Mouse (Mus musculus) adrenal gland (tissue): ENCODE measurements around the gene Tmem141.

Source experiments
- intact Hi-C: fragments of 180-260 bp; cut with DNase I; formaldehyde crosslinking; loops from one replicate; pipeline ENCODE4 v1.15.1; 2025

The Tmem141 gene

GRCm38 (mm10) chr2:25577951-25578795 is 43.6 kb downstream of the Tmem141 start:
- intact Hi-C loops: no loop called here

DNA sequence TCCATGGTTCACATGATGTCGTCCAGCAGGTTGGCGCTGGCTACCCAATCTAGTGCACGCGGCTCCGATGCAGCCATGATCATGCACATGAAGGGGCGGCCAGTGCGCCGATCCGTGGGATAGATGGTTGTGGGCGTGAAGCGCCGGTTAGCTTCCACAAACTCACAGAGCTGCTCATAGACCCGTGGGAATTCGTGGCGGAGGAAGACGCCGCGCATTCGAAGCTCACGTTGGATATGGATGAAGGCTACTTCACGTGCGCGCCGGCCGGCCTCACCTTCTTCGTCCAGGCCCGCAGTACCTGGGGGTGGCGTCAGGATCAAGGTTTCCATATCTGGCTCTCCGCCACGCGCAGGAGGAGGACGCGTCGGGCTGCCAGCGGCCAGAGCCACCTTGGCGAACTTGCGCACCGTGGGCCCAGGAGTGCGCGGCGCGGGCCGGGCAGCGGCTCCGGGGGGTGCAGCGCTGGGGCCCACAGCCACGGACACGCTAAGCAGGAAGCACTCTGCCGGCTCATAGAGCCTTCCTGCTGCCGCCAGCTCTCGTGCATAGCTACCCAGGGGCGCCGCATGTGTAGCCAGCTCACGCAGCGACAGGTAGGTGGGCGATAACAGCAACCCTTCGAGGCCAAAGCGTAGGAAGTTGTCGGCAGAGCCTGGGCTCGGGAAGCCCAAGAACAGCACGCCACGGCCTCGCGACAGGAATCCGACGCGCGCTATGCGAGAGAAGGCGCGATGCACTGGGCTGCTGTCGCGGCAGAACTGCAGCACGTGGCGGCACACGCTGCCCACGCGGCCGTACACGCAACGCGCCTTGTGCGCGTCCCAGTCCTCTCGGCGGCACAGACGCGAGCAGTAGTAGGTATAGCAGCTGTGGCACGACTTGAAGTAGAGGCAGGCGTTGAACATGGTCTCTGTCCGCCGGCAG is 44.6 kb downstream of the Tmem141 start:
- intact Hi-C loops: no loop called here

GRCm38 (mm10) chr2:25576028-25576850 is 45.6 kb downstream of the Tmem141 start:
- intact Hi-C loops: no loop called here

GRCm38 (mm10) chr2:25575432-25576027 is 46.3 kb downstream of the Tmem141 start:
- intact Hi-C loops: no loop called here

DNA sequence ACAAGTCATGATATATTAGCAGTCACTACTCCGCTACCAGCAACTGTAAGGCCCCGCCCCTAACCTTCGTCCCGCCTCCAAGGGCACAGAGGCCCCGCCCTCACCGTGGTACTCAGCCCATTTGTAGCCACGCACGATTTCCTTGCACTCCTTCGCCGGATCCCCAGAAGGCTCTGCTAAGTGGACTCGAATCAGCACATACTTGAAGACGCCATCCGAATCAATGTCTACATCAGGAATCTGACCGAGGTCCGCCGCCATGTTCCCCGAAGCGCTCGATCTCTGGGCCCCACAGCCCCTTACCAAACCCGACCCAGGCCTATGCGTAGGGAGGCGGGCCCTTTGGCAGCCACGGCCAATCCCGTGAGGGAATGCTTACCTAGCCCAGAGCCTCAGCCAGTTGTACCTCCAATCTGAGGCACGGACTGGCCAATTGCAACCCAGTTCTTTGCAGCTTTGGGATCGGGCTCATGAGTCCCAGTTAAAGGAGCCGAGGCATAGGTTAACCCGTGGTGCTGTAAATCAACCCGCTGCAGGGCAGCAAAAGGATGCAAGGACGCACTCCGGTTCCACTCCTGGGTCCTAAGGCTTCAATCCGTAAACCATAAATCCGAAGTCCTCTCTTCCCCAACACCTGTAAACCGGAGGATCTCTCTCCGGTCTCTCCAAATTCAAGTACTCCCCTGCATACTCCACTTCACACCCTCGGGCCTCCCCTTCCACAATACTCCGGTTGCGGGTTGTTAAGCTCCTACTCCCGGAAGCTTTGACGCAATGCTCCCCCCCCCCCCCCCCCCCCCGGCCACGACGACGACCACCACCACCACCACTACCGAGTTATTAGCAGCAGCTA is 47.0 kb downstream of the Tmem141 start, which contains the start of the genes Mamdc4 and Phpt1:
TSS of gene Mamdc4 (minus strand) at position 267 of the 853 bp plus-strand sequence.
TSS of gene Phpt1 (minus strand) at position 646 of the 853 bp plus-strand sequence.
- intact Hi-C loops: no loop called here

GRCm38 (mm10) chr2:25574136-25574535 is 47.7 kb downstream of the Tmem141 start:
- intact Hi-C loops: no loop called here

- intact Hi-C loops: no loop called here
Measured at GRCm38 (mm10) chr2:25573068-25573467, 48.7 kb downstream of the Tmem141 start.

DNA sequence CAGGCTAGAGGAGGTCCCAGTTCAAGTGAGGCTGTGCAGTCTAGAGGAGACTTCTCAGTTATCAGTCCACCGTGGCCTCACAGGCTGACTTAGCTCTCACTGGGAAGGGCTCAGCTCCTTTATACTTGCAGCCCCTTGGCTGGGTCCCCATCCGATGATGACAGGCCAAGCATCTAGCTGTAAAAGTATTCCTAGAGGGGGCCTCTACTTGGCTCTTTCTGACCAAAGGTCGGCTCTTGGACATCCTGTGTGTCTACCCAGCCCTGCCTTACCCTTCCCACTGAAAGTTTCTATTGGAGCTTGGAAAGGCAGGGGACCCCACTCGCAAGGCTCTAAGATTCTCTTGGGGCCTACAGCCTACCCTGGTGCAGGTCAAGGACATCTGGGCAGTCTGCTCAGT is 50.6 kb downstream of the Tmem141 start:
- intact Hi-C loops: no loop called here
